Mouse (Mus musculus): ENCODE results near the gene Fam19a4.
"Not testable (repeated sequence)": the region's sequence is repeated elsewhere in the genome, so short reads cannot be mapped to it uniquely, and the experiment has no call there.

The Fam19a4 gene

GRCm38 (mm10) chr6:96944796-96945195, 115.4 kb downstream of the Fam19a4 start:
- DNase-seq (ENCODE audit: low read depth, low spot score): no peak

- DNase-seq (ENCODE audit: low read depth, low spot score): no peak
Observed at GRCm38 (mm10) chr6:96935776-96936175, 124.4 kb downstream of the Fam19a4 start.

GRCm38 (mm10) chr6:96909061-96909480, 151.1 kb downstream of the Fam19a4 start:
- no peak for DNase-seq (ENCODE audit: low read depth, low spot score)

- not testable (repeated sequence) for DNase-seq (ENCODE audit: low read depth, low spot score)
Observed at GRCm38 (mm10) chr6:96877105-96877504, 183.1 kb downstream of the Fam19a4 start.

DNA sequence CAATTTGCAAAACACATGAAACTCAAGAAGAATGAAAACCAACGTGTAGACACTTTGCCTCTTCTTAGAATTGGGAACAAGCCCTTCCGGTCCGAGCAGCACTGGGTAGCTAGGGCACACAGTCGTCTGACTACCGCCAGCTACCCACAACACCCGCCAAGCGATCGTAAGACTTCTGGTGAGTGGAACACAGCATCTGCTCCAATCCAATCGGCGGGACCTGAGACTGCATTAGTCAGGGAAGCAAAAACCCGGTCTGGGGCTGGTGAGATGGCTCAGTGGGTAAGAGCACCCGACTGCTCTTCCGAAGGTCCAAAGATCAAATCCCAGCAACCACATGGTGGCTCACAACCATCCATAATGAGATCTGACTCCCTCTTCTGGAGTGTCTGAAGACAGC, 183.6 kb downstream of the Fam19a4 start:
- DNase-seq (ENCODE audit: low read depth, low spot score): not testable (repeated sequence)

GRCm38 (mm10) chr6:96853065-96853464, 207.1 kb downstream of the Fam19a4 start:
- DNase-seq (ENCODE audit: low read depth, low spot score): no peak

- DNase-seq (ENCODE audit: low read depth, low spot score): no peak
Observed at GRCm38 (mm10) chr6:96843944-96844343, 216.3 kb downstream of the Fam19a4 start.

DNA sequence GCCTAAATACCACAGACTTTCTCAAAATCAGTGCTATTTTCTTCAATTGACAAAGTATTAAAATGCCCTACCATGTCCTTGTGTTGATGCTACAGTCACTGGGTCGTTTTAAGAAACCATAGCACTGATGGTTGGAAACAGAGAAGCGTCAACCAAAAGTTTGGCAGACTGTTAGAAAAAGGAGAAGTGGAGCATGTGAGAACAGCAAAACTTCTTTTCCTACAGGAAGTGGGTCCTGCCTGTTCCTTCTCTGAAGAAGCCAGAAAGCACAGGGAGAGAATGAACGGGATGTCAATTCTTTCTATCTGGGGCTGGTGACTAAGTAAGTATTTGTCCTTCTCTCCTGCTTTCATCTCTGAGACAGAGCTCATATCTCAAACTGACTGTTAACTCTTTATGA, 219.6 kb downstream of the Fam19a4 start:
- no peak for DNase-seq (ENCODE audit: low read depth, low spot score)

GRCm38 (mm10) chr6:96826626-96827025, 233.6 kb downstream of the Fam19a4 start:
- no peak for DNase-seq (ENCODE audit: low read depth, low spot score)

DNA sequence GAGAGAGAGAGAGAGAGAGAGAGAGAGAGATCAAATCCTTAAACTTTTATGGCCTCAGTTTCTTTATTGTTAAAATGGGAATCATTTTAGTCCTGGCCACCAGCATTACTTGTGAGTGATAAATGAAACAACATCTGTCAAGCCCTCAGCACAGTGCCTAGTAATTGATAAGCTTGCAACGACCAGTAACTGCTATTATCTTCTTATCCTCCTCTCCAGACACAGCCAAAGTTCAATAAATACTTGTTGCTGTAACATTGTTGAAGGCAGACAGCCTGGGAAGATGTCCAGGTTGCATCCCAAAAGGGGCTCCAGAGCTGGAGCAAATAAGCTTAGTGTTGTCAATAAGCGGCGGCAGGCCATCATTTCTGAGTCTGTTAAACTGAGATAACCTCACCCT, 257.2 kb downstream of the Fam19a4 start:
- no peak for DNase-seq (ENCODE audit: low read depth, low spot score)

- DNase-seq (ENCODE audit: low read depth, low spot score): no peak
Observed at GRCm38 (mm10) chr6:96798746-96799145, 261.5 kb downstream of the Fam19a4 start.

- DNase-seq (ENCODE audit: low read depth, low spot score): no peak
Observed at GRCm38 (mm10) chr6:96797451-96797850, 262.8 kb downstream of the Fam19a4 start.
